Mouse (Mus musculus): Measurements from ENCODE around the gene Olfr1301. TPM values are rescaled to one million over a fixed set of nuclear protein-coding genes. Genes with fewer than 3 reads are reported as not detected.

Gene Olfr1301
- polyA plus RNA-seq (2014; fragmentation: Illumina TruSeq; extraction: RNeasy Lipid Tissue Mini Kit (QIAGEN cat#74804)), result not detected

GRCm38 (mm10) chr2:111750706-111751105, at the start of gene Olfr1301:
Gene Olfr1301, plus strand, starts transcription at chr2:111751006.

GRCm38 (mm10) chr2:111777129-111777528, 26.3 kb downstream of the Olfr1301 start, which contains the start of gene Olfr1302:
Gene Olfr1302, plus strand, starts transcription at chr2:111777429.

Other genes starting within 250 kb of the Olfr1301 start
- not detected for gene Olfr1293-ps, start 225.8 kb upstream of the Olfr1301 start, polyA plus RNA-seq (2014; fragmentation: Illumina TruSeq; extraction: RNeasy Lipid Tissue Mini Kit (QIAGEN cat#74804))
- not detected for gene Olfr1294, start 210.7 kb upstream of the Olfr1301 start, polyA plus RNA-seq (2014; fragmentation: Illumina TruSeq; extraction: RNeasy Lipid Tissue Mini Kit (QIAGEN cat#74804))
- gene Olfr1295, start 181.3 kb upstream of the Olfr1301 start, polyA plus RNA-seq (2014; fragmentation: Illumina TruSeq; extraction: RNeasy Lipid Tissue Mini Kit (QIAGEN cat#74804)), result not detected
- not detected for gene Olfr1297, start 124.5 kb upstream of the Olfr1301 start, polyA plus RNA-seq (2014; fragmentation: Illumina TruSeq; extraction: RNeasy Lipid Tissue Mini Kit (QIAGEN cat#74804))
- not detected for gene Olfr1298, start 101.8 kb upstream of the Olfr1301 start, polyA plus RNA-seq (2014; fragmentation: Illumina TruSeq; extraction: RNeasy Lipid Tissue Mini Kit (QIAGEN cat#74804))
- gene Olfr1299, start 89.6 kb upstream of the Olfr1301 start, polyA plus RNA-seq (2014; fragmentation: Illumina TruSeq; extraction: RNeasy Lipid Tissue Mini Kit (QIAGEN cat#74804)), result not detected
- gene Olfr1302, start 26.4 kb downstream of the Olfr1301 start, polyA plus RNA-seq (2014; fragmentation: Illumina TruSeq; extraction: RNeasy Lipid Tissue Mini Kit (QIAGEN cat#74804)), result not detected
- not detected for gene Olfr1303, start 69.3 kb downstream of the Olfr1301 start, polyA plus RNA-seq (2014; fragmentation: Illumina TruSeq; extraction: RNeasy Lipid Tissue Mini Kit (QIAGEN cat#74804))
- gene Olfr1305, start 126.1 kb downstream of the Olfr1301 start, polyA plus RNA-seq (2014; fragmentation: Illumina TruSeq; extraction: RNeasy Lipid Tissue Mini Kit (QIAGEN cat#74804)), result not detected
- gene Olfr1306, start 165.3 kb downstream of the Olfr1301 start, polyA plus RNA-seq (2014; fragmentation: Illumina TruSeq; extraction: RNeasy Lipid Tissue Mini Kit (QIAGEN cat#74804)), result not detected
- not detected for gene Olfr1307, start 198.4 kb downstream of the Olfr1301 start, polyA plus RNA-seq (2014; fragmentation: Illumina TruSeq; extraction: RNeasy Lipid Tissue Mini Kit (QIAGEN cat#74804))
- not detected for gene Olfr1308, start 213.9 kb downstream of the Olfr1301 start, polyA plus RNA-seq (2014; fragmentation: Illumina TruSeq; extraction: RNeasy Lipid Tissue Mini Kit (QIAGEN cat#74804))
- gene Olfr1309, start 239.3 kb downstream of the Olfr1301 start, polyA plus RNA-seq (2014; fragmentation: Illumina TruSeq; extraction: RNeasy Lipid Tissue Mini Kit (QIAGEN cat#74804)), result not detected

Data from ovary, adult 10 weeks (tissue).